Mouse (Mus musculus) cortical plate, adult 2 months (tissue): ENCODE data around the gene Shroom3.

ENCODE experiments used
- CTCF ChIP-seq: fragments of 200-500 bp; IDR thresholded peaks from 2 replicates; pipeline ENCODE4 v1.5.1; 2011; ENCODE audit warnings: mild to moderate bottlenecking, control low read depth, low read length; ENCODE audit not compliant: insufficient read depth; ENCODE audit errors: extremely low read depth
- POLR2A ChIP-seq: fragments of 200-500 bp; IDR thresholded peaks from 2 replicates; pipeline ENCODE4 v1.6.1; 2011; ENCODE audit warnings: mild to moderate bottlenecking, low read length, control low read depth; ENCODE audit not compliant: insufficient read depth; ENCODE audit errors: extremely low read depth

GRCm38 (mm10) chr5:92942166-92942565 lies 258.9 kb downstream of the Shroom3 start:
- TF ChIP-seq CTCF (no peak), POLR2A (no peak)
